Mouse (Mus musculus) MN1 (cell line): ENCODE measurements around the gene U2af2.
"Not testable (repeated sequence)": the region's sequence is repeated elsewhere in the genome, so short reads cannot be mapped to it uniquely, and the experiment has no call there.

Experiments
- DNase-seq: peaks from one replicate; pipeline ENCODE4 v3.0.0-alpha.2; 2016; ENCODE audit warnings: low spot score

U2af2 gene

DNA sequence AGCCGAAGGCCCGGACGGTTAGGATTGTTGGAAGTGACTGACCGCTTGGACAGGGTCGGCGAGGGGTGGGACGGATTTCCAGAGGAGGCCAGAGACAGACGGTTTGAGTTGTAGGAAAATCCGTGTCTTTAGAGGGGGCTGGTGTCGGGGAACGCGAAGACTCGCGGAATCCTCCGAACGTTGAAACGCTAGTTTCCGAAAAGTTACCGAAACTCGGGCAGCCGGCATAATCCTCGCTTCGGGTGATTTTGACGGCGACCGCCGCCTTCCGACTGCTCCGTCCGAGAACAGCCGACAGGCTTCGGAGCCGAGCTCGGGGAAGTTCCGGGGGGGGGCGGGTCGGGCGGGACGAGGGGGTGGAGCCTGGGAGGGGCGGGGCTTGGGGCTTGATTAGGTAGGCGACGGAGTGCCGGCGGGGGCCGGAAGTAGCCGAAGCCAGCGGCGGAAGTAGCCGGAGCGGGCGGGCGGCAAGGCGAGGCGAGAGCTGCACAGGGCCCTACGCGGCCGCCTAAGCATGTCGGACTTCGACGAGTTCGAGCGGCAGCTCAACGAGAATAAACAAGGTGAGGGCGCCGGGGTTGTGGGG lies at the start of gene U2af2:
Gene U2af2, plus strand, starts transcription at position 370 of the 586 bp plus-strand sequence.
- DNase-seq: peak; percentile 90

- DNase-seq: no peak
Observed at GRCm38 (mm10) chr7:5012681-5013513, 49.0 kb upstream of the U2af2 start.

GRCm38 (mm10) chr7:5014251-5015117 lies 47.5 kb upstream of the U2af2 start, which contains the start of the genes Zfp524 and Fiz1:
Gene Zfp524, plus strand, starts transcription at chr7:5014415.
Gene Fiz1, minus strand, starts transcription at chr7:5014697.
- DNase-seq: peak; percentile 95

DNA sequence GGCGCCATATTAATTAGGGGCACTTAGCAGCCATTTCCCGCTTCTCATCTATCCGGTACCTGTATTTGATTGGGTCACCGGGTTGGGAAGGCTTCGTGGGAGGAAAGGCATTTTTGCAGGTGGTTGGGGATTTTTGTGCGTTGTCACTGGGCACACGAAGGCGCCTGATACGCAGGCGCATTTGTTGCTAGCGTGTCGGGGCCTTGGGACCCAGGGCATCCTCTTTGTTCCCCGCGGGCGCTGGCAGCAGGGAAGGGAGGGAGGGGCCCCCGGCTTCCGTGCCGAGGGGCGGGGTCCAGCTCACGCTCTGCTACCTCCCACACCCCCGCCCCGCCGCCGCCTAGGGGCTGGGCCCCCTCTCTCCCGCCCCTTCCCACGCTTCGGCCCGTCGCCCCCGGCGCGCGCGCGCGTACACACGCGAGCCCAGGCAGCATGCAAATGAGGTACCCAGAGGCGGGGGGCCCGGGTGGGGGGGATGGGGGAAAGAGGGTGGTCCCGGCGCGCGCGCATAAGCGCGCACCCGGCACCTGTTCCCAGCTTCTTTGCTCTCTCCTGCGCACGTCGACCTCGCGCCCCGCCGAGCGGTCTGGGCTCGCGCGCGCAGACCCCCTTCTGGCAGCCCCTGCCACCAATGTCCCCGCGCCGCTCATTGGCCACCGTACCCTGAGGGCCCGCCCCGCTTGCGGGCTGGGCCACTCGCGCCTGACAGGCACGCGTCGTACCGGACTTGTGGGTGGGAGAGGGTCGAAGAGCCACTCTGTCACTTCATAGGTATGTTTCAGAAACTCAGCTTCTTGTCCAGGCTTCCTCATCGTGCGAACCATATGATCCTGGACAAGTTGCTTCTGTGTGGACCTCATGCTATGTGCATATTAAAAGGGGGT lies 46.6 kb upstream of the U2af2 start, which contains the start of gene Gm44973:
Gene Gm44973, plus strand, starts transcription at position 379 of the 884 bp plus-strand sequence.
- DNase-seq: peak; percentile 91

DNA sequence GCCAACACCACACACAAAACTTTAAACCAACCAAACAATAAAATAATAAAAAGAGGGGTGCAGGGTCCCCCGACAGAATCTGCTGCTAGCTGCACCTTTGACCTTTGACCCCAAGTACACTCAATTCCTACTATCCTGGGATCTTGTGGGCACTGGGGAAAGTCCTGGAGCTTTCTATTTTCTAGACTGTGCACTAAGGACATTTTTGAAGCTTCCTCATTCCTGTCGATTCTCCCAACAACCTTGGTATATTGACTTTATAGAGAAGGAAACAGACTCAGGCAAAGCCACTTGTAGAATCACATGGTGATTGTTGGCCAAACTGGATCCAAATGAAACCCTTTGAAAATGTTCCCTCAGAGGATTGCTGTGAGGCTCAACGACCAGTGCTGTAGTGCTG lies 45.9 kb upstream of the U2af2 start:
- DNase-seq: no peak

DNA sequence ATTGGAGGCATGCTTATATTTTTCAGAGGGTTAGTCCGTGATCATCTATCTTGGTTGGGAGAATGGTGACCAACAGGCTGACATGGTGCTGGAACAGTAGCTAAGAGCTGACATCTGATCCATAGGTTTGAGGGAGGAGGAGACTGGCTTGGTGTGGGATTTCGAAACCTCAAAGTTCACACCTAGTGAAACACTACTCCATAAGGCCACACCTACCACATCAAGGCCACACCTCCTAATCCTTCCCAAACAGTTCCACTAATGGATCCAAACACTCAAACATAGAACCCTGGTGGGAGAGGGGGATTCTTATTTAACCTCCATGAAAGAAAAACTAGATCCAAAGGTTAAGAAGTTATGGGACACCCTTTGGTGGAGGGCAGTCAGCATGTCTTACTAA lies 45.0 kb upstream of the U2af2 start:
- no peak for DNase-seq

DNA sequence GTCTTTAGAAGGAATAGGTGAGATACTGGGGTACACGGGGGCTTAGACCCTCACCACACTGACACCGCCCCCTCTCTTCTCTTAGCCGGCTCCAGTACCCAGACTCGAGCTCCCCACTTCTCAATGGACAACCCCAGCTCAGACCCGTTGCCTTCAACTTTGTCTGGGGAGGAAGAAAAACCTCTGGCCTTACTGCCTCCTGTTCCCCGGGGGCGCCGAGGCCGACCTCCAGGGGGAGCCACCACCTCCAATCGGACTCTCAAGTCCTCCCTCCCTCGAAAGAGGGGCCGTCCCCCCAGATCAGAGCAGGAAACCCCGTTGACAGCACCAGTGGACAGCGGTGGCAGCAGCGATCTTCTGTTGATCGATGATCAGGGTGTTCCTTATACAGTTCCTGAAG lies 44.6 kb upstream of the U2af2 start:
- DNase-seq: no peak

DNA sequence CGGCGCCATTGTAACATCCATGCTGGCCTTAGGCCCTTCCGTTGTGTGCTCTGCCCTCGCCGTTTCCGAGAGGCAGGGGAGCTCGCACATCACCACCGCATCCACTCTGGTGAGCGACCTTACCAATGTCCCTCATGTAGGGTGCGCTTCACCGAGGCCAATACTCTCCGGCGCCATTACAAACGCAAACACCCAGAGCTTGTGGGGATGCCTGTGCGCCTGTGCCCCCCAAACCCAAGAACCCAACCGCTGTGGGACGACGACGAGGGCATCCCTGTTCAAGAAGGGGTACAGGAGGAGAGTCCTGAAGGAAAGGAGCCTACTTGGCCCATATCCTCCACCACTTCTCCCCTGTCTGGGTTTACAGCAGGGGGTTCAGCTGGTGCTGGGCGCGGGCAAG lies 44.0 kb upstream of the U2af2 start:
- DNase-seq: no peak

- DNase-seq: not testable (repeated sequence)
Observed at GRCm38 (mm10) chr7:5019576-5019975, 42.4 kb upstream of the U2af2 start.

GRCm38 (mm10) chr7:5020000-5020681 lies 41.8 kb upstream of the U2af2 start, which contains the start of the genes Zfp865 and Ccdc106:
Gene Zfp865, plus strand, starts transcription at chr7:5020376.
Gene Ccdc106, plus strand, starts transcription at chr7:5020553.
- peak; percentile 97 for DNase-seq

DNA sequence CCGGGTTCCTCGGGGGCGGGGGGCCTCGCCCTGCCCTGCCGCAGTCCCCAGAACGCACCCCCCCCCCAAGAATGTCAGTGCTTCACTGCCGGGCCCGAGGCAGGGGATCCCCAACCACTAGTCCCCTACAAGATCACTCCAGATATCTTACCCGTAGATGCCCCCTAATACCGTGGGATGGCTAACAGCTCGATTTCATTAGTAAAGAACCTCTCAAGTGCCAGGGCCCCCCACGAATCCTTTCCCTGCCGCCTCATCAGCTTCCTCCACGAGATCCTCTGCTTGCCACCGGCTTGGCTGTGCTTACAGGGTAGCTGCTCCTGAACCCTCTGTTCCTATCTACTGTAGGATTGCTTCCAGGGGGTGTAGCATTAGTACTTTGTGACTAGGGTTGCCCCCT lies 41.3 kb upstream of the U2af2 start:
- no peak for DNase-seq

GRCm38 (mm10) chr7:5021197-5021596 lies 40.7 kb upstream of the U2af2 start:
- no peak for DNase-seq

GRCm38 (mm10) chr7:5029543-5029942 lies 32.4 kb upstream of the U2af2 start:
- no peak for DNase-seq

DNA sequence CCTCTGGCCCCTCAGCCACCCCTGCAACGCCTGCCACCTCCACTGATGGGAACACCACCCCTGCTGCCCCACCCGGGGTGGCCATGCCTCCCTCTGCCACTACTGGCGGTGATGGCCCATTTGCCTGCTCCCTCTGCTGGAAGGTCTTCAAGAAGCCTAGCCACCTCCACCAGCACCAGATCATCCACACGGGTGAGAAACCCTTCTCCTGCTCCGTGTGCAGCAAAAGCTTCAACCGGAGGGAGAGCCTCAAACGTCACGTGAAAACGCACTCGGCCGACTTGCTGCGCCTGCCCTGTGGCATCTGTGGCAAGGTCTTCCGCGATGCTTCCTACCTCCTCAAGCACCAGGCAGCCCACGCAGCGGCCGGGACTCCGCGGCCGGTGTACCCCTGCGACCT lies 32.0 kb upstream of the U2af2 start:
- DNase-seq: no peak

GRCm38 (mm10) chr7:5030554-5031275 lies 31.2 kb upstream of the U2af2 start:
- no peak for DNase-seq

DNA sequence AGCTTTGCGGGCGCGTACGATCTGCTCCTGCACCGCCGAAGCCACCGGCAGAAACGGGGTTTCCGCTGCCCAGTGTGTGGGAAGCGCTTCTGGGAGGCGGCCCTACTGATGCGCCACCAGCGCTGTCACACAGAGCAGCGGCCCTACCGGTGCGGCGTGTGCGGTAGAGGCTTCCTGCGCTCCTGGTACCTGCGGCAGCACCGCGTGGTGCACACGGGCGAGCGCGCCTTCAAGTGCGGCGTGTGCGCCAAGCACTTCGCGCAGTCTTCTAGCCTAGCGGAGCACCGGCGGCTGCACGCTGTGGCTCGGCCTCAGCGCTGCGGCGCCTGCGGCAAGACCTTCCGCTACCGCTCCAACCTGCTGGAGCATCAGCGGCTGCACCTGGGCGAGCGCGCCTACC lies 30.4 kb upstream of the U2af2 start:
- no peak for DNase-seq

DNA sequence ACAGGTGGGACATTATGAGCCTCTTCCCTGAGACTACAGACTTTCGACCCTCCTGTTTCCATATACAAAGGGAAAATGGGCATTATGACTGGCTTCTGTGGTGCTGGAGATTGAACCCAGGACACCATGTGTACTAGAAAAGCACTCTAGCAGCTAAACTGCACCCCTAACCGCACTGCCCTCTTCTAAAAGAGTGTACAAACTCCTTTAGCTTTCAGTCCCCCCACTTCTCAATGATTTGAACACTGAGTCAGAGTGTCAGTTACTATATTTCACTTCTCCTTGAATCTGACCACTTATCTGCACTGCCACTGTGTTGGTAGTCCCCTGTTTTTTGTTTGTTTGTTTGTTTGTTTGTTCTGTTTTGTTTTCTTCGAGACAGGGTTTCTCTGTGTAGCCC lies 28.1 kb upstream of the U2af2 start, which contains the start of gene 4632433K11Rik:
Gene 4632433K11Rik, plus strand, starts transcription at position 301 of the 400 bp plus-strand sequence.
- DNase-seq: no peak

- no peak for DNase-seq
Observed at GRCm38 (mm10) chr7:5035628-5036027, 26.3 kb upstream of the U2af2 start.

DNA sequence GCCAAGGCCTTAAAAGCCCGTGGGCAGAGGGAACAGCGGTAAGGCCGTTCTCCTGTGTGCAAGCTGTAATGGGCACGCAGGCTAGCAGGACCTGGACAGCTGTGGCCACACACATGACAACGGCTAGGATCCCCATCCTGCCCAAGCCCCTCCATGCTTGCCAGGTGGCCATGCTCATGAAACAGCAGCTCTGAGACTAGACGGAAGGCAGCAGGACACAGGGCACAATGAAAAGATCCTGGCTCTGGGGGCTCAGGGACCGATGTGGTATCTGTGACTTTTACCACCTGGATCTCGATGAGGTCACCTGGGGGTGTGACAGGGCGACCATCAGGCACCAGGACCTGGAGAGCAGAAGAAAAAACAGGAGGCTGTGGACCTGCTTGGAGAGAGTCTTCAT lies 25.8 kb upstream of the U2af2 start:
- DNase-seq: no peak

DNA sequence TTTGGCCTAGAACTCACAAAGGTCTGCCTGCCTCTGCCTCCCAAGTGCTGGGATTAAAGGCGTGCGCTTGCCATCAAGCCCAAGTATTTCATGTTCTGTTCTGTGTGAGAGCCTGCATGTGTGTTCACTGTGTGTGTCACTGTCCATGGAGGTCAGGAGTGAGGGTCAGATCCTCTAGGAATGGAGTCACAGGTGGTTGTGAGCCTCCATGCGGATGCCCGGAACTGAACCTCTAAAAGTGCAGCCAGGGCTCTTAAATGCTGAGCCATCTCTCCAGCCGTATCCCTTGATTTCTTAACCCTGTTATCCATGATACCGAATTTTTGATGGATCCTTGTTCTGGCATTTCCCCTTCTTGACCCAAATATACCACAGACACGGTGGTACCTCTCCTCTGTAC lies 24.9 kb upstream of the U2af2 start:
- no peak for DNase-seq
